Mouse (Mus musculus) left cerebral cortex, postnatal 14 days (tissue): ENCODE results near the gene Hdgf. TPM values are rescaled to one million over a fixed set of nuclear protein-coding genes. Genes with fewer than 3 reads are reported as not detected.
A peak's percentile ranks its signal among the peaks of the same experiment; 100 is the strongest.

Experiments
- DNase-seq, 2 experiments: peaks; one replicate each; pipeline ENCODE4 v3.0.0; 2021 to 2022; ENCODE audit warnings: low spot score in 2 of 2, mixed read lengths in 1 of 2
- intact Hi-C: fragments of 180-260 bp; cut with DNase I; formaldehyde crosslinking; loops from one replicate; pipeline ENCODE4 v1.15.1; 2025
- total RNA-seq, 2 experiments: library from RNA; stranded (reverse); gene quantifications; 2 replicates each; pipeline ENCODE4 v1.2.3; 2021

Gene Hdgf
- total RNA-seq, 2 experiments from 2014 or later: 130 to 139 TPM

GRCm38 (mm10) chr3:87906981-87907857, 1.1 kb downstream of the Hdgf start:
- intact Hi-C loops: no loop called here
- peak in 1 of 2 experiments; percentile 44 for DNase-seq

GRCm38 (mm10) chr3:87907906-87908305, 1.8 kb downstream of the Hdgf start:
- no peak for DNase-seq
- intact Hi-C loops: no loop called here

DNA sequence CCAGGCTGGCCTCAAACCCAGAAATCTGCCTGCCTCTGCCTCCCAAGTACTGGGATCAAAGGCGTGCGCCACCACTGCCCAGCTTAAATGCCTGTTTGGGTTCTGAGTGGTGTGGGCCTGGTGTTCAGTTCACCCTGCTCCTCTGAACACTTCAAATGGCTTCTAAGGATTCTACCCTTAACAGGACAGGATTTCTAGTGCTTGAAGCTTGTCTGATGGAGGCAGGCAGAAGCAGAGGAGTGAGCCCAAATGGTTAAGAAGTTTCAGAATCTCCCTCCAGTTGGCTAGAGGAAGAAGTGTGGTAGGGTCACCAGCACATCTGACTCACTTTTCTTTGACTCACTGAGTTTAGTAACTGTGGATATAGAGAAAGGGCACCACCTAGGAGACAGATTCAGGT, 3.3 kb downstream of the Hdgf start:
- DNase-seq: no peak
- intact Hi-C loops: no loop called here

GRCm38 (mm10) chr3:87909874-87910273, 3.8 kb downstream of the Hdgf start:
- DNase-seq: no peak
- intact Hi-C loops: no loop called here

DNA sequence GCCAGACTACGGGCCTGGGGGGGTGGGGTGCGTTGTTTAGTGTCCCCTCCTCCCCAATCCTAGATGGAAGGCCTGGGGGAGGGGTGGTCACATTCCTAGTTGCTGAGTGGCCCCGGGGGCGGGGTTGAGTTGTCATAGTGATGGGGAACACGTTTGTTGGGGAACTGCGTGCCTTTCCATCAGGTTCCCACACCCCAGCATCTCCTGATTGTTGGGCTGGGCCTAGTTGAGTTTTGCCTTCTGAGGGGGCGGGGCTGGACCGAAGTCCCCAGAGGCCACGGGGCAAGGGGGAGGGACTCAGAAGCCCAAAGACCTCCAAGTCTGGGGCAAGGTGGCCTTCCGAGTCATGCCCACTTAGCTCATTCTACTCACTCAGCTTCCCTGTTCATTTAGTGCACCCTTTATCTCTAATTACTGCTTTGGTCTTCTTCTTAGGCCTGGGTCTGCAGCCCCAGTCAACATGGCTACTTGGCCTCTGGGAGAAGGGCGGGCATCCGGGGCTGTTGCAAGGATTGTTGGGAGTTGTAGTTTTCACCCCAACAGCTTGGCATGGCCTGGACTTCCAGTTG, 4.5 kb downstream of the Hdgf start:
- intact Hi-C loops: no loop called here
- DNase-seq: peak; percentile 40 to 73

DNA sequence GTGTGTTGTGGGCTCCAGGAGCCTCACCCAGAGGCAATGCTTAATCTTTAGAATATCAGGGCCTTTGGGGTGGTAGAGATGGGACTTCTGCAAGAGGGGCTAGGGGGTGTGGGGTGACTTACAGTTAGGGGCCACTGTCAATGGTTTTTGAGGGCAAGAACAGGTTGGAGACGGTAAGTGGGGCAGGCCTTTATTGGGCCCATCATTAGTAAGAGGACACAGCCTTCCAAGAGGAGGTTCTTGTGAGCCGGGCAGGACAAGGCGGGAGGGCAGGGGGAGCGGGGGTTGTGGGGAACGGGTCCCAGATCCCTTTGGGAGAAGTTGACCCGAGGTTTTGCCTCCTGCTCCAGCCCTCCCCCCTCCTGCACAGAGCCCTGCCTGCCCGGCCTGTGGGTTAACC, 7.4 kb downstream of the Hdgf start:
- intact Hi-C loops: no loop called here
- no peak for DNase-seq

- no peak for DNase-seq
- intact Hi-C loops: no loop called here
These were observed 7.8 kb downstream of the Hdgf start for GRCm38 (mm10) chr3:87913891-87914290.

DNA sequence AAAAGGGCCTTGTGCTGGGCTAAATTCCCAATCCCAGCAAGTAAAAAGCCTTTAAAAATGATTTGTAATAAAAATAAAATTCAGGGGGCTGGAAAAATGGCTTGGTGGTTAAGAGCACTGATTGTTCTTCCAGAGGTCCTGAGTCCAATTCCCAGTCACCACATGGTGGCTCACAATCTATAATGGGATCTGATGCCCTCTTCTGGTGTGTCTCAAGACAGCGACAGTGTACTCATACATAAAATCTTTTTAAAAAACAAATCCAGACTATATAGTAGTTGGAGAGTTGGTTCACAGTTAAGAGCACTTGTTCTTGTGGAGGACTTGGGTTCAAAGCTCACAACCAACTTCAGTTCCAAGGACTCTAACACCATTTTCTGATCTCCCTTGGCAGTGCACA, 10.9 kb downstream of the Hdgf start:
- intact Hi-C loops: no loop called here
- DNase-seq: no peak

DNA sequence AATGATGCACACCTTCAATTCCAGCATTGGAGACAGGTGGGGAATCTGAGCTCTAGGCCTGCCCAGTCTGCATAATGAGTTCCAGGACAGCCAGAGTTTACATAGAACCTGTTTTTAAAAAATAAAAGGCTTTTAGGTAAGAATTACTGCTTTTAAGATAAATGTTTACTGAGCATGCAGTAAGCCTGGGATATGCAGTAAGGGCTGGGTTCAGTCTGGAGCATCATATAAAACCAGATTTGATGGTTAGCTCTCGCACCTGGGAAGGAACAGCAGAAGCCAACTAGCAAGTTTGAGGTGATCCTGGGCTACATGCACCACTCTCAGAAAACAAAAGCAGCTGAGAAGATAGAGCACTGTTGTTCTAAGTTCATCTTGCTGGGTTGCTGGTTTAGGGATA, 12.4 kb downstream of the Hdgf start:
- no peak for DNase-seq
- intact Hi-C loops: no loop called here

GRCm38 (mm10) chr3:87919336-87920108, 13.4 kb downstream of the Hdgf start, which contains the start of gene Mrpl24:
Gene Mrpl24 (plus strand): TSS chr3:87919506.
- DNase-seq: peak; percentile 88 to 96
- intact Hi-C loops: no loop called here

DNA sequence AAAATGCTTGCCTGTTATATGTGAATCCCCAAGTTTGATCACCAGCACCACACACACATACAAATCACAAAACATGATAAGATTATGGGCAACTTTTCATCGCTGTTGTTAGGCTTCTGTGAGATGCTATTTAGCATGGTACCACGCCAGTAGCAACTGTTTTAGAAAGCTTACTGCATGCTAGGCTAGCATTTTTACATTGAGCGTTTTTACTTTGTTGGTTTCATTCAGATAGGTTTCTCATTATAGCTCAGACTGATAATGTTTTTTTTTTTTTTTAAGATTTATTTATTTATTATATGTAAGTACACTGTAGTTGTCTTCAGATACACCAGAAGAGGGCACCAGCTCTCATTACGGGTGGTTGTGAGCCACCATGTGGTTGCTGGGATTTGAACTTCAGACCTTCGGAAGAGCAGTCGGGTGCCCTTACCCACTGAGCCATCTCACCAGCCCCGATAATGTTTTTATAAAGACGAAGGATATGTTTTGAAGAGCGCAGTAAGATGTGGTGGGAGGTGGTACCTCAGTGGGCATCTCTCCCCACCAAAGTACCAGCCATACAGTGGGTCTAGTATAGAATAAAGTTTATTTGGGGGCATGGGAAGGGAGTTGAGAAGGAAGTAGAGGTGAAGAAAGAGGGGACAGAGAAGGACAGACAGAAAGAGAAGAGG, 14.3 kb downstream of the Hdgf start:
- no peak for DNase-seq
- intact Hi-C loops: no loop called here

DNA sequence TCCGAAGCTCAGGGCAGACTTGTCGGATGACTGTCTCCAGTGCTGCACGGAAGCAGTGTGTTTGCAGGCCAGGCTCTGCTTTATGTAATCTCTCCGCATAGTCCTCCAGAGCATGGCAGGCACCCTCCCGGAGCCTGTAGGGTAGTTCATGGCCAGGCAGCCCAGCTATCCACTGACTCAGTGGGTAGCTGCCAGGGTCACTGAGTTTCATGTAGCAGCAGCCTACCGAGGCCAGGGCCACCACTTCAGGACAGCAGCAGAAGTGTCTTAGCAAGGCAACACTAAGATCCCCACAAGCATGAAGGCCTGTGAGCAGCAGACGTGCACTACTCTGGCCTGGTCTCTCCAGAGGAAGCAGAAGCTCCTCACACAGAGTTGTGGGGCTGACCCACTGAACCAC, 18.9 kb downstream of the Hdgf start:
- DNase-seq: no peak
- intact Hi-C loops: no loop called here

GRCm38 (mm10) chr3:87927452-87927851, 21.3 kb downstream of the Hdgf start:
- intact Hi-C loops: no loop called here
- no peak for DNase-seq

GRCm38 (mm10) chr3:87929341-87930077, 23.4 kb downstream of the Hdgf start:
- DNase-seq: no peak
- intact Hi-C loops: loop anchor here (2.0 to 10.0 kb wide), 2 partner anchors 45 to 55 kb away; partner anchors contain the start of gene Prcc

DNA sequence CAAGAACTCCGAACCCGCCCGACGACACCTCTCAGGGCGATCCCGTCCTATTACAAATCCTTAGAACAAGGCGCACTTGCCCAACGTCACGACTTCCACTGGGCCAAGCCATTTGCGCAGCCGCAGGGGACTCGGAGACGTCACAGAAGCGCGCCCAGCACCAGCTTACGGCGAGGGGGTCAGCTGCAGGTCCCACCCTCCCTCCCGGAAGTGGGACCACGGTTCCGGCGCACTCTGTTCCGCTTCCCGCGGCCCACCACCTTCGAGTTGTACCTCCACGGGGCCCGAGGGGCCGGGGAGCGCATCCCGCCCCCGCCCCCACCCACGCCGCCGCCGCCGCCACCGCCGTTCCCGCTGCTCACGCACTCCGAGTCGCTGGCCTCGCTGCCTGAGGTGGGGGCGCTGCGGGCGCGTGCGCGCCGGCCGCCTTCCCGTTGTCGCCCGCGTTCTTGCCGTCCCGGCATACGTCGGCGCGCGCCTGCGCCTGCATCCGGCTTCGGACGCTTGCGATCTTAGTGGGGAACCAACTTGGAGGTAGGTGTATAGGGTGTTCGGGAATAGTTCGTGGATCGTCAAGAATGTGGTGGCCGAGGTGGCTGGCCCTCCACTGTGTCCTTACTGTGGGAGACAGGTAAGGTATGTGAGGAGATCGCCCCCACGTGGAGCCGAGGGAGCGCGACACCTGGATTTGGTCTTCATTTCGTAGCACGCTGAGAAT, 24.1 kb downstream of the Hdgf start, which contains the start of the genes Isg20l2 and Rrnad1:
Gene Isg20l2, plus strand, starts transcription at position 237 of the 718 bp plus-strand sequence.
Gene Rrnad1, minus strand, starts transcription at position 640 of the 718 bp plus-strand sequence.
- intact Hi-C loops: loop anchor here (2.0 to 10.0 kb wide), 2 partner anchors 45 to 55 kb away; partner anchors contain the start of gene Prcc
- peak; percentile 97 to 98 for DNase-seq

GRCm38 (mm10) chr3:87934026-87934425, 27.9 kb downstream of the Hdgf start:
- intact Hi-C loops: loop anchor here (2.0 to 10.0 kb wide), 3 partner anchors 27 to 137 kb away; no protein-coding TSS in a partner anchor
- no peak for DNase-seq

GRCm38 (mm10) chr3:87934501-87934900, 28.4 kb downstream of the Hdgf start:
- intact Hi-C loops: loop anchor here (2.0 to 10.0 kb wide), 3 partner anchors 26 to 136 kb away; no protein-coding TSS in a partner anchor
- DNase-seq: no peak

GRCm38 (mm10) chr3:87935201-87935600, 29.1 kb downstream of the Hdgf start:
- no peak for DNase-seq
- intact Hi-C loops: loop anchor here (2.0 to 10.0 kb wide), 3 partner anchors 26 to 136 kb away; no protein-coding TSS in a partner anchor
